Mouse (Mus musculus) forebrain, postnatal 0 days (tissue): Measurements from ENCODE around the gene Arhgef19. TPM values are rescaled to one million over a fixed set of nuclear protein-coding genes. Genes with fewer than 3 reads are reported as not detected.

Experiments
- ATAC-seq: fragments of 200-750 bp; cut with Nextera tagmentation; 2 replicates; pipeline ENCODE4 v1.8.0; 2017; ENCODE audit warnings: mild to moderate bottlenecking, moderate library complexity
- DNase-seq: peaks from one replicate; pipeline ENCODE4 v3.0.0-alpha.2; 2015
- H3K27ac ChIP-seq: fragments of 300-500 bp; sonication (generic); 2 replicates; pipeline ENCODE4 v1.5.1; 2014; ENCODE audit warnings: low read depth, mild to moderate bottlenecking, antibody characterized with exemption, low read length, moderate library complexity, mixed read lengths
- H3K27me3 ChIP-seq: fragments of 300-500 bp; sonication (generic); 2 replicates; pipeline ENCODE4 v1.6.1; 2014; ENCODE audit warnings: mild to moderate bottlenecking, low read length, mixed read lengths; ENCODE audit not compliant: insufficient read depth
- H3K36me3 ChIP-seq: fragments of 300-500 bp; sonication (generic); 2 replicates; pipeline ENCODE4 v1.6.1; 2014; ENCODE audit warnings: mild to moderate bottlenecking, moderate library complexity; ENCODE audit not compliant: insufficient read depth
- H3K4me1 ChIP-seq: fragments of 300-500 bp; sonication (generic); 2 replicates; pipeline ENCODE4 v1.6.1; 2014; ENCODE audit warnings: antibody characterized with exemption; ENCODE audit not compliant: insufficient read depth
- H3K4me2 ChIP-seq: fragments of 300-500 bp; sonication (generic); 2 replicates; pipeline ENCODE4 v1.6.1; 2014; ENCODE audit warnings: low read depth, mild to moderate bottlenecking, moderate library complexity
- H3K4me3 ChIP-seq: fragments of 300-500 bp; sonication (generic); 2 replicates; pipeline ENCODE4 v1.5.1; 2014; ENCODE audit warnings: low read depth, low read length, mixed read lengths
- H3K9ac ChIP-seq: fragments of 300-500 bp; sonication (generic); 2 replicates; pipeline ENCODE4 v1.6.1; 2014; ENCODE audit warnings: mild to moderate bottlenecking
- H3K9me3 ChIP-seq: fragments of 300-500 bp; sonication (generic); 2 replicates; pipeline ENCODE4 v1.6.1; 2016; ENCODE audit warnings: low read length
- CTCF ChIP-seq: sonication (generic); IDR thresholded peaks from 2 replicates; pipeline ENCODE4 v1.5.1; 2016; ENCODE audit warnings: antibody characterized with exemption, control low read depth, low read depth
- WGBS: fragments of 180-500 bp; shearing (Covaris S2); extraction: QIAGEN DNeasy Blood & Tissue Kit; methylation state at CpG from one replicate; pipeline ENCODE4 v1.1.7; 2014; 5-methylcytosine and 5-hydroxymethylcytosine counted together
- polyA plus RNA-seq: library from polyadenylated mRNA; unstranded; fragments of >200 nt; fragmentation: Nextera tagmentation; extraction: Ambion mirVana; gene quantifications from 2 replicates; pipeline ENCODE4 v1.2.1, GENCODE M21; 2015
- total RNA-seq: library from RNA; depleted of rRNA; stranded (reverse); fragments of >200 nt; gene quantifications from 2 replicates; pipeline ENCODE4 v1.2.3, GENCODE M21; 2014

Arhgef19 gene
- total and polyA plus RNA-seq, 2 experiments from 2014 or later, result 0.90 to 0.95 TPM

DNA sequence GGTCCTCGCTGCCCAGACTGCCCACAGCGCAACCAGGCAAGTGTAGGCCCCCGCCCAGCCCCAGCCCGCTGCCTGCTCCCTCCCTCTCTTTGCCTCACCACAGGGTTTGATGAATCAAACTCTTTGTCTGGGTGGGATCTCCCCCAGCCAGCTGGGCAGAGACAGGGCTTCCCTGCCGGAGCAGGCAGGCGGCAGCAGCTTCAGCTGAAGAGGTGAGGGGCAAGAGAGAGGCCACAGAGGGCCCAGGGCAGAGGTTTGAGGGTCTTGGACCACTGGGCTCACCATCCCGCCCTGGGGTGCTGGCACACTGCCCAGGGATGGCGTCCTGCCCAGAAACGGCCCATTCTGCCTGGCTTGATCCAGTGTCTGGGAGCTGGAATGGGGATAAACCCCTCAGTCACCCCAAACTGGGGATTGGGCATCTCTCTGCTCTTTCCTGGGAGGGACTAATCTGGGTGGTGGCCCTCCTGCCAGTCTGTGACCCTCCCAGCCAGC is 5.7 kb downstream of the Arhgef19 start:
- no peaks in the 10 kb centered on the region for H3K9me3 ChIP-seq
- no peaks in the 10 kb centered on the region for H3K36me3 ChIP-seq
- peaks cover 46% of the 10 kb centered on the region for H3K27me3 ChIP-seq
- H3K27ac ChIP-seq, result peak overlapping the region; percentile 64
- H3K4me1 ChIP-seq, result peaks cover 6% of the 10 kb centered on the region
- 12% methylated on average over 9 of the region's 9 CpGs for WGBS
- TF ChIP-seq CTCF, result no peak
- ATAC-seq (peak; percentile 82), DNase-seq (peak; percentile 76)
- no peak overlapping the region for H3K4me3 ChIP-seq
- H3K9ac ChIP-seq, result no peak overlapping the region
- H3K4me2 ChIP-seq, result no peak overlapping the region

DNA sequence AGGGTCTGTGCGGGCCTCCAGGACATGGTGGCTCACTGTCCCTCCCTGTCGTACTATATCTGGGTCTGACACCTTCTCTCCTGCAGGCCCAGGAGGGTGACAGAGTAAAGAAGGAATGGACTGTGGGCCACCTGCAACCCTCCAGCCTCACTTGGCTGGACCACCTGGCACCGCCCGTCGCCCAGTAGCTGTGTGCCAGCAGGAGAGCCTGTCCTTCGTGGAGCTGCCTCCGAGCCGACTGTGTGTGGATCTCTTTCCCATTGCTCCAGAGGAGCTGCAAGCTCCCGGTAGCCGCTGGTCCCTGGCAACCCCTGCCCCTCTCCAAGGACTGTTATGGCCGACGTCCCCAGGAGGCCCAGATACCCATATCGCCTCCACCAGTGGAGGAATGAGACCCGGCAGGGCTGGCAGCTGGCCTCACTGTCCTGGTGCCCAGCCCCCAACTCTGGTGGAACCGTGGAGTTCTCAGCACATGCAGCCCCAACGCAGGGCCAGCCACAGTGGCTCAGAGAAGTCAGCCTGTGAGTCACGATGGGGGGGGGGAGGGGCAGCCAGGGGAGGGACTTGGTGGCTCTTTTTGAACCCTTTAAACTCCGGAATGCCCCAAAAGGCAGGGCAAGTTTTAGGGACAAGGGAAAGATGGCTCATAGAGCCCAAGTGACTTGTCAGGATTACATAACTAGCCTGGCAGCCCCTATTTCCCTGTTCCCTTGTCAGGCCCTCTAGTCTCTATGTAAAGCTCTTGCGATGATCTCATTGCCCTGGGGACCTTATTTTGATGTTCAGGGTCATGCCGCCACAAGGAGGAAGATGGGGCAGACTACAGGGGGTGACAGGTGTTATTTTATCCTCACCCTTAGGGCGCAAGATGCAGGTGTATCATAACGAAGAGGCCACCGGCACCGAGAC is 7.0 kb downstream of the Arhgef19 start:
- H3K9ac ChIP-seq, result no peak overlapping the region
- H3K4me2 ChIP-seq, result no peak overlapping the region
- DNase-seq (no peak), ATAC-seq (no peak)
- peaks cover 33% of the 10 kb centered on the region for H3K27me3 ChIP-seq
- H3K4me3 ChIP-seq, result no peak overlapping the region
- peaks cover 6% of the 10 kb centered on the region for H3K4me1 ChIP-seq
- no peak for TF ChIP-seq CTCF
- no peak overlapping the region for H3K27ac ChIP-seq
- no peaks in the 10 kb centered on the region for H3K9me3 ChIP-seq
- 19% methylated on average over 24 of the region's 24 CpGs for WGBS
- no peaks in the 10 kb centered on the region for H3K36me3 ChIP-seq

DNA sequence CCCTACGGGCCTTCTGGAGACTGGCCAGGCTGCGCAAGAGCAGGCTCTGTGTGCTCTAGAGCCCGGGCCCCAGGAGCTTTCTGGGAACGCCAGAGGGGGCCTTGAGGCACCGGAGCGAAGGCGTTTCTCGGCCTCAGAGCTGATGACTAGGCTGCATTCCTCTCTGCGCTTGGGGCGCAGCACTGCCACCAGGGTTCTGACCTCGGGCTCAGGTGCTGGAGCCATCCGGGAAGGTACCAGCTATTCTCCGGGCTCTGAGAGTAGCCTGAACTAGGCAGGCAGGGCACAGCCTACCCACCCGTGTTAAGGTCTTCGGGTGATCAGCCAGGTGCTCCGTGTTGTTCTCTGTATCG is 7.7 kb downstream of the Arhgef19 start:
- Histone ChIP-seq H3K9ac (no peak overlapping the region), H3K9me3 (no peaks in the 10 kb centered on the region), H3K36me3 (no peaks in the 10 kb centered on the region), H3K4me2 (peak overlapping the region; percentile 52), H3K27ac (no peak overlapping the region), H3K4me3 (no peak overlapping the region), H3K4me1 (peaks cover 6% of the 10 kb centered on the region), H3K27me3 (peaks cover 28% of the 10 kb centered on the region)
- DNase-seq (no peak), ATAC-seq (no peak)
- no peak for TF ChIP-seq CTCF
- 6% methylated on average over 17 of the region's 17 CpGs for WGBS

GRCm38 (mm10) chr4:141247776-141248613 is 8.7 kb downstream of the Arhgef19 start:
- Histone ChIP-seq H3K27me3 (peaks cover 24% of the 10 kb centered on the region), H3K27ac (no peak overlapping the region), H3K9ac (peak overlapping the region; percentile 43; the same call in 1 of the 2 replicates), H3K4me2 (peak overlapping the region; percentile 52), H3K36me3 (no peaks in the 10 kb centered on the region), H3K4me3 (peak overlapping the region; percentile 37), H3K4me1 (peaks cover 6% of the 10 kb centered on the region), H3K9me3 (no peaks in the 10 kb centered on the region)
- under 1% methylated on average over 58 of the region's 60 CpGs for WGBS
- peak; percentile 23; the same call in 1 of the 2 replicates for ATAC-seq
- TF ChIP-seq CTCF, result no peak
- DNase-seq, result peak; percentile 56

DNA sequence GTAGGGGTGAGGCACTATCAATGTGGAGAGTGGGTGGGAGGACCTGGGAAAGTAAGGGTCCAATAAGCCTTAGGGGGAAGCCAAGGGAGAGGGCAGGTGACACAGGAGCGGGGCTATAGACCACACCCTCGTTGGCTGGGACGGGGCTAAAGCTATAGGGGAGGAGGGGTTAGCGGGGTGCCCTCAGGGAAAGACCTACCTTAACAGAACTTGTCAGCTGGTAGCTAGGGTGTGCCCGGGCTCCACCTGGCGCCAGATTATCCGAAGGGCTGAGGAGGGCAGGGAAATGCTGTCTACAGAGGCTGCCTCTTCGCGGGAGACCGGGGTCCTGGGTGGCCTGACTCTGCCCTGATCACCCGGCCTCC is 9.3 kb downstream of the Arhgef19 start:
- no peak overlapping the region for H3K4me2 ChIP-seq
- DNase-seq (no peak), ATAC-seq (no peak)
- 0 out of 2 replicates have a peak overlapping the region, but pooled peaks have one; percentile 3 for H3K4me3 ChIP-seq
- H3K9me3 ChIP-seq, result no peaks in the 10 kb centered on the region
- 10% methylated on average over 11 of the region's 11 CpGs for WGBS
- peaks cover 24% of the 10 kb centered on the region for H3K27me3 ChIP-seq
- no peak for TF ChIP-seq CTCF
- H3K9ac ChIP-seq, result no peak overlapping the region
- H3K36me3 ChIP-seq, result no peaks in the 10 kb centered on the region
- no peak overlapping the region for H3K27ac ChIP-seq
- peaks cover 6% of the 10 kb centered on the region for H3K4me1 ChIP-seq

DNA sequence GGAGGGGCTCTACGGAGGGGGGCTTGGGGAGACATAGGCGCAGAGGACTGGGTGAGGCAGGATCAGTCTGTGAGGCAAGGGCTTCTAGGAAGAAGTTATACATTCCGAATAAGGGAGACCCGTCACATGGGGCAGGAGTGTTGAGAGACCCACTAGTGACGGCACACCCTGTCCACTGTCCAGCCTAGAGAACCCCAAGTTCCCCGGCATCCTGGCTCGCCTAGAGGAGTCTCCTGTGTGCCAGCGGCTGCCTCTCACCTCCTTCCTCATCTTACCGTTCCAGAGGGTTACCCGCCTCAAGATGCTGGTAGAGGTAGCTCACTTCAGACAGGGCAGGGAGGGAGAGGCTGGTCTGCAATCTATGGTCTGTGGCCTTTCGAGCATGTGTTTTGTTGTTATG is 10.1 kb downstream of the Arhgef19 start:
- Histone ChIP-seq H3K27ac (no peak overlapping the region), H3K27me3 (peaks cover 24% of the 10 kb centered on the region), H3K4me2 (no peak overlapping the region), H3K9me3 (no peaks in the 10 kb centered on the region), H3K9ac (no peak overlapping the region), H3K4me1 (peaks cover 6% of the 10 kb centered on the region), H3K36me3 (no peaks in the 10 kb centered on the region), H3K4me3 (no peak overlapping the region)
- ATAC-seq, result no peak
- DNase-seq, result no peak
- 81% methylated on average over 11 of the region's 11 CpGs for WGBS
- TF ChIP-seq CTCF, result no peak
